Mouse (Mus musculus) cerebellum, adult 2 months (tissue): ENCODE measurements around the gene Chdh. TPM values are rescaled to one million over a fixed set of nuclear protein-coding genes. Genes with fewer than 3 reads are reported as not detected.
A peak's percentile ranks its signal among the peaks of the same experiment; 100 is the strongest.

Experiments
- DNase-seq, 2 experiments: peaks; one replicate each; pipeline ENCODE4 v3.0.0; 2021
- H3K27ac ChIP-seq: fragments of 200-500 bp; 2 replicates; pipeline ENCODE4 v1.5.1; 2012; ENCODE audit warnings: low read length, control low read depth, inconsistent platforms; ENCODE audit not compliant: insufficient read depth
- H3K27me3 ChIP-seq: fragments of 200-500 bp; 2 replicates; pipeline ENCODE4 v1.6.1; 2012; ENCODE audit warnings: inconsistent platforms, mild to moderate bottlenecking, low read length, moderate library complexity; ENCODE audit not compliant: control insufficient read depth, insufficient read depth
- H3K4me1 ChIP-seq: fragments of 200-500 bp; 2 replicates; pipeline ENCODE4 v1.6.1; 2011; ENCODE audit warnings: low read length; ENCODE audit not compliant: control insufficient read depth, insufficient read depth
- H3K4me3 ChIP-seq: fragments of 200-500 bp; replicated peaks from 2 replicates; pipeline ENCODE3; 2011; ENCODE audit warnings: mild to moderate bottlenecking, low read depth, low read length, control low read depth; ENCODE audit not compliant: insufficient read depth
- CTCF ChIP-seq: fragments of 200-500 bp; IDR thresholded peaks from 2 replicates; pipeline ENCODE4 v1.5.1; 2011; ENCODE audit warnings: low read depth, mild to moderate bottlenecking, control low read depth, low read length, moderate library complexity, borderline replicate concordance; ENCODE audit not compliant: insufficient read depth
- POLR2A ChIP-seq: fragments of 200-500 bp; IDR thresholded peaks from 2 replicates; pipeline ENCODE4 v1.6.1; 2011; ENCODE audit warnings: low read length, control low read depth, borderline replicate concordance; ENCODE audit not compliant: insufficient read depth
- WGBS: fragments of 180-500 bp; shearing (Covaris S2); methylation state at CpG from one replicate; pipeline ENCODE4 v1.1.7; 2018; 5-methylcytosine and 5-hydroxymethylcytosine counted together
- polyA plus RNA-seq: library from polyadenylated mRNA; depleted of rRNA; stranded (reverse); fragments of >200 nt; gene quantifications from 2 replicates; pipeline ENCODE4 v1.2.3, GENCODE M21; 2012

Gene Chdh
- polyA plus RNA-seq, 1 experiment, result 4.2 TPM

GRCm38 (mm10) chr14:29978254-29979204 lies 30.3 kb upstream of the Chdh start, which contains the start of gene Actr8:
Gene Actr8, plus strand, starts transcription at chr14:29978337.
- Histone ChIP-seq H3K4me1 (no peaks in the 10 kb centered on the region), H3K27me3 (no peaks in the 10 kb centered on the region), H3K4me3 (peak within 1 kb of the TSS; percentile 88), H3K27ac (peak within 1 kb of the TSS; percentile 89)
- peak; percentile 93 to 96 for DNase-seq
- 1% methylated on average over 43 of the region's 44 CpGs for WGBS
- TF ChIP-seq CTCF (no peak), POLR2A (peak; percentile 66)

GRCm38 (mm10) chr14:29980447-29981205 lies 28.2 kb upstream of the Chdh start:
- no peaks in the 10 kb centered on the region for H3K4me1 ChIP-seq
- WGBS, result 96% methylated on average over 10 of the region's 10 CpGs
- DNase-seq, result no peak
- no peak overlapping the region for H3K4me3 ChIP-seq
- no peak overlapping the region for H3K27ac ChIP-seq
- H3K27me3 ChIP-seq, result no peaks in the 10 kb centered on the region
- TF ChIP-seq POLR2A (no peak), CTCF (peak; percentile 21; the same call in 1 of the 2 replicates)

GRCm38 (mm10) chr14:29986096-29986495 lies 22.7 kb upstream of the Chdh start:
- DNase-seq, result no peak
- H3K27me3 ChIP-seq, result no peaks in the 10 kb centered on the region
- no peak overlapping the region for H3K27ac ChIP-seq
- no peaks in the 10 kb centered on the region for H3K4me1 ChIP-seq
- no peak overlapping the region for H3K4me3 ChIP-seq
- 92% methylated on average over 4 of the region's 4 CpGs for WGBS
- no peak for TF ChIP-seq CTCF
- no peak for TF ChIP-seq POLR2A

- no peaks in the 10 kb centered on the region for H3K27me3 ChIP-seq
- no peak overlapping the region for H3K27ac ChIP-seq
- TF ChIP-seq CTCF, result no peak
- TF ChIP-seq POLR2A, result no peak
- DNase-seq, result peak in 1 of 2 experiments; percentile 60
- H3K4me1 ChIP-seq, result no peaks in the 10 kb centered on the region
- WGBS, result 13% methylated on average over 6 of the region's 6 CpGs
- no peak overlapping the region for H3K4me3 ChIP-seq
Measured at GRCm38 (mm10) chr14:29987276-29987675, 21.5 kb upstream of the Chdh start.

GRCm38 (mm10) chr14:29987739-29988138 lies 21.1 kb upstream of the Chdh start:
- WGBS, result 85% methylated on average over 9 of the region's 9 CpGs
- TF ChIP-seq POLR2A, result no peak
- no peak for TF ChIP-seq CTCF
- H3K27me3 ChIP-seq, result no peaks in the 10 kb centered on the region

GRCm38 (mm10) chr14:29988337-29988736 lies 20.5 kb upstream of the Chdh start:
- H3K27me3 ChIP-seq, result no peaks in the 10 kb centered on the region
- H3K4me1 ChIP-seq, result no peaks in the 10 kb centered on the region
- 91% methylated on average over 4 of the region's 4 CpGs for WGBS
- no peak for DNase-seq
- H3K4me3 ChIP-seq, result no peak overlapping the region
- TF ChIP-seq CTCF, result no peak
- TF ChIP-seq POLR2A, result no peak
- no peak overlapping the region for H3K27ac ChIP-seq

More at GRCm38 (mm10) chr14:29987739-29988138, 21.1 kb upstream of the Chdh start:
- Histone ChIP-seq H3K4me3 (no peak overlapping the region), H3K27ac (no peak overlapping the region), H3K4me1 (no peaks in the 10 kb centered on the region)
- DNase-seq, result no peak

- H3K4me3 ChIP-seq, result no peak overlapping the region
- 88% methylated on average over 4 of the region's 4 CpGs for WGBS
- no peak for DNase-seq
- TF ChIP-seq POLR2A (no peak), CTCF (no peak)
- no peaks in the 10 kb centered on the region for H3K4me1 ChIP-seq
- no peak overlapping the region for H3K27ac ChIP-seq
- H3K27me3 ChIP-seq, result no peaks in the 10 kb centered on the region
Measured at GRCm38 (mm10) chr14:29994976-29995375, 13.8 kb upstream of the Chdh start.
